Mouse (Mus musculus) myocyte (in vitro differentiated cells): ENCODE data around the gene Gm37240.

Experiments used
- CEBPB ChIP-seq: IDR thresholded peaks from 2 replicates; pipeline ENCODE4 v1.6.1; 2011; ENCODE audit warnings: mild to moderate bottlenecking, moderate library complexity; ENCODE audit not compliant: poor library complexity, insufficient read depth, severe bottlenecking
- E2F4 ChIP-seq: IDR thresholded peaks from one replicate; pipeline ENCODE4 v1.6.1; 2011; ENCODE audit warnings: mild to moderate bottlenecking, control low read depth, moderate library complexity; ENCODE audit not compliant: insufficient read depth
- MAX ChIP-seq: IDR thresholded peaks from one replicate; pipeline ENCODE4 v1.6.1; 2011; ENCODE audit warnings: low read depth, mild to moderate bottlenecking, control low read depth
- MYOG ChIP-seq, 3 experiments: IDR thresholded peaks; one replicate each; pipeline ENCODE4 v1.6.1; 2011; ENCODE audit warnings: control low read depth in 2 of 3, low read depth in 2 of 3, mild to moderate bottlenecking in 2 of 3; ENCODE audit not compliant: insufficient read length in 2 of 3, control insufficient read depth in 1 of 3, insufficient read depth in 1 of 3
- POLR2A ChIP-seq: IDR thresholded peaks from one replicate; pipeline ENCODE4 v1.6.1; 2011; ENCODE audit warnings: low read depth, mild to moderate bottlenecking, control low read depth, moderate library complexity; ENCODE audit not compliant: insufficient read length
- POLR2AphosphoS2 ChIP-seq: IDR thresholded peaks from one replicate; pipeline ENCODE4 v1.6.1; 2011; ENCODE audit warnings: low read depth, control low read depth; ENCODE audit not compliant: insufficient read length
- REST ChIP-seq: IDR thresholded peaks from one replicate; pipeline ENCODE4 v1.6.1; 2011; ENCODE audit warnings: mild to moderate bottlenecking, control low read depth, moderate library complexity; ENCODE audit not compliant: insufficient read depth, insufficient read length
- SRF ChIP-seq: IDR thresholded peaks from one replicate; pipeline ENCODE4 v1.6.1; 2011; ENCODE audit warnings: low read depth; ENCODE audit not compliant: control insufficient read depth, insufficient read length
- TCF12 ChIP-seq: IDR thresholded peaks from one replicate; pipeline ENCODE4 v1.6.1; 2011; ENCODE audit warnings: mild to moderate bottlenecking, control low read depth; ENCODE audit not compliant: poor library complexity, insufficient read depth, severe bottlenecking
- TCF3 ChIP-seq: IDR thresholded peaks from one replicate; pipeline ENCODE4 v1.6.1; 2011; ENCODE audit warnings: low read depth, control low read depth; ENCODE audit not compliant: insufficient read length
- USF1 ChIP-seq: IDR thresholded peaks from one replicate; pipeline ENCODE4 v1.6.1; 2011; ENCODE audit warnings: low read depth, mild to moderate bottlenecking, control low read depth, moderate library complexity

DNA sequence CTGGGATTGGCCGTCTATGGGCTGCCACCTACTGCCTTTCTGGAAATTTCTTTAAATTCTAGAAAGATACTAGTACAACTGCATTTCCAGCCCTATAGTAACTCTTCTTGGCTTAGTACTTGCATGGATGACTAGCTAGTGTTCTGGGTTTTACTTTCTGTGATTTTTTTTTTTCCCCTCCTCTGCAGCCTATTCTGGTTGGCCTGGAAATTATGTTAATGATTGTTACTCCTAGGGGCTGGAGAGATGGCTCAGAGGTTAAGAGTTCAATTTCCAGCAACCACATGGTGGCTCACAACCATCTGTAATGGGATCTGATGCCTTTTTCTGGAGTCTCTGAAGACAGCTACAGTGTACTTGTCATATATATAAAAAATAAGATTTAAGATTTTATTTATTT lies 1036.9 kb downstream of the Gm37240 start:
- TF ChIP-seq REST (no peak), POLR2A (no peak), TCF3 (no peak), POLR2AphosphoS2 (no peak), CEBPB (no peak), USF1 (no peak), TCF12 (no peak), E2F4 (no peak), MAX (no peak), MYOG (IDR thresholded peaks at IDR 0.05; ENCODE audit: control insufficient read depth in 1 of 3, insufficient read depth in 1 of 3, insufficient read length in 2 of 3, low read depth in 2 of 3) (no peak), SRF (no peak)
